Mouse (Mus musculus): ENCODE results near the gene Cfap54.

The Cfap54 gene

DNA sequence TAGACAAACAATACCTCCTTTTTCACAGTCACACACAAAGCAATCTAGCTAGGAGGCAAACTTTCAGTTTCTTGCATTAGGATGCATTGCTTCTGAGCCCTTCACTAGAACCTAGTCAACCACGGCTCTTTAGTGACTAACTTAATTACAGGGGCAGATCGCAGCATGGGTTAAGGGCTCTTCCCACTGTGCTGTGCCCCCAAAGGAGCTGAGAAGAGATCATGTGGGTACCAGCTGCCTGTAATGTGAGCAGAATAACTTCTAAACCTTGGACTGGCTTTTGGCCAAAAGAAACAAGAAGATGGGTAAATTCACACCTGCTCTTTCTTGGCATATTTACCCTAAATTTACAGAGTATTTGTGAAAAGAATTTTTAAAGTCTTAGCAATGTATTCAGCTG is 291.2 kb downstream of the Cfap54 start:
- no peak for DNase-seq (ENCODE audit: extremely low spot score, low spot score)

DNA sequence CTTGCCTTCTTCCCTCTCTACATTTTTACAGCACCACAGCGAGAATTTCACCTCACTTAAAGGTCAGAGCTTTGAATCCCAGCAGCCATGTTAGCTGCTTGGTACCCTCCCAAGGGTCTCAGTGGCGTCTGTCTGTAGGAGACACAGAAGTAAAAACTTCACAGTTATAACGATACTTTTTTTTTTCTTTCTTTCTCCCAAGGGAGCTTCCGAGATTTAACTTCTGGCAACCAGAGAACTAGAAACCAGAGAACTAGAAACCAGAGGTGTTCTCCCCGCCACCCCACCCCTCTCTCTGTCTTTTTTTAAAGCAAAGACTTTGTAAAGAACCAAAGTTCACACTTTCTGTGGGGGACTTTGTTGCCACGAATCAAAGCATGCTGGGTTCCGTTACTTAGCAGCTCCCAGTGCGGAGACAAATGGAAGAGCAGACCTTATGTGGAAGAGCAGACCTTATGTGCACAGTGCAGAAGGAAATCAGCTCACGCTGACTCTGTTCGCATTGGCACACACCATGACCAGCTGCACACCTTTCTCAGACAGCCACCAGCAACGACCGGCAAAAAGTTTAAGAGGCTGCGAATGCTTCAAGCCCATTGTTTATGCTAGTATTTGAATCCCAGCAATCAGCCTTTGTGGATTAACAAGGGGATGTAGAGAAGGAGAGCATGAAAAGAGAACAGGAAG is 292.9 kb downstream of the Cfap54 start:
- no peak for DNase-seq (ENCODE audit: extremely low spot score, low spot score)

DNA sequence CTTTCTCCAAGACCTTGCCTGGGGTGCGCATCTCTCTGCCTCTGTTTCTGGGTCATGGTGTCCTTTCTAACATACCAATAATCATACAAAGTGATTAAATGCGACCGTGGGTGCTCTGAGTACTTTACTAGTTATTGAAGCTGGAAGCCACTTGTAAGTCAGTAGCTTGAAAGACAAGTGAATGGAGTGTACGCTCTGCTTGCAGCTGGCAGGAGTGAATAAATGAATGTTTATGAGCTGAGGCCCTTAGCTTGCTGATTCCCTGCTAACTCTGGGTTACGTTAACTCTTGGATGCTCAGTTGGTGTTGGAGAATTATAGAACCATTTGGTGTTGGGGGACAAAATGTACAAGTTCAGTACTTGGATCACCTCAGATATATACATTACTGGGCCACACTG is 298.7 kb downstream of the Cfap54 start:
- no peak for DNase-seq (ENCODE audit: extremely low spot score, low spot score)

- no peak for DNase-seq (ENCODE audit: extremely low spot score, low spot score)
Observed at GRCm38 (mm10) chr10:92754359-92754758, 327.1 kb downstream of the Cfap54 start.

DNA sequence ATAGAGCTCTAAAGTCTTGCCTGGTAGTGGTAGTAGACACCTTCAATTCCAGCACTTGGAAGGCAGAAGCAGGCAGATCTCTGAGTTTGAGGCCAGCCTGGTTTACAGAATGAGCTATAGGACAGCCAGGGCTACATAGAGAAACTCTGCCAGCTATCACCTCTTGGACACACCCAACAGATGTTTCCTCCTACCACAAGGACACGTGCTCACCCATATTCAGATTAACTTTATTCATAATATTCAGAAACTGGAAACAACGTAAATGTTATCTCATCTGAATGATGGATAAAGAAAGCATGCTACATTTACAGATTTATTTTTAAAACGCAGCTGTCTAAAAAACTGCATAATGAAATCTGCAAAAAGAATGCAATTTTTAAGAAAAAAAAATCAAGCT is 351.1 kb downstream of the Cfap54 start:
- DNase-seq (ENCODE audit: extremely low spot score, low spot score): no peak

DNA sequence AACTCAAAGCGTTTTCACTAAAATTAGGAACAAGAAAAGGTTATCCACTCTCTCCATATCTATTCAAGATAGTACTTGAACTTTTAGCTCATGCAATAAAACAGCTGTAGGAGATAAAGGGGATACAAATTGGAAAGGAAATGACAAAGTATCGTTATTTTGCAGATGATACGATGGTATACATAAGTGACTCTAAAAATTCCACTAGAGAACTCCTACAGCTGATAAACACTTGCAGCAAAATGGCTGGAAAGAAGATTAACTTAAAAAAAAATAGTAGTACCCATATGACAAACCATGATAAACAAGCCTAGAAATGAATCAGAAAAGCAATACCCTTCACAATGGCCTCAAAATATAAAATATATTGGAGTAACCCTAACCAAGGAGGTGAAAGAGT is 352.7 kb downstream of the Cfap54 start:
- no peak for DNase-seq (ENCODE audit: extremely low spot score, low spot score)
